ENCODE assay signal across 24 mouse cellular contexts in the genomic region with DNA sequence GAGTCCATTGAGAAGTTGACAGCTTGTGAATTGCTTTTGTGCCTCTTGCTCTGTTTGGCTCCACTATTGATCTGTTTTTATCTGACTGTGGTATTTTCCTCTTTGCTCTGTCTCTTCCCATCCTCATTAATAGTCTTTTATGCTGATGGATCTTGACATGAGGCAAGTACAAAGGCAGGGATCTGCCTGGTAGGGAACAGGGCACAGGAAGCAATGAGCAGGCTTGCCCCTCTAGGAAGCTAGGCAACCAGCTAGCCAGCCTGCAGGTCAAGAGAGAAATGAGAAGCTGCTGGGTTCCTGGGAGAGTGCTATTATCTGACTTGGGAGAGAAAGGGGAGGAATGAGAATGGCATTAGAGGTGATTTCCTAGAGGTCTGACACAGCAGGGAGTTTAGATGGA.
DNase-seq lines count a peak whose midpoint lies in the region; ATAC-seq lines count a peak whose summit lies in the region.
"Had no signal": no experiment of that assay in that cellular context is flagged by ENCODE, and none has a peak within 500 bp of the region (broad histone marks: within the 10 kb centered on the region; RNA-seq: fewer than 3 reads in every experiment).

No protein-coding gene starts in this region.

- H3K4me2 ChIP-seq in hindbrain, embryonic 11.5 days (replicated peaks; ENCODE audit: low read depth, low read length) = no peak overlapping the region
- no peak overlapping the region for H3K4me2 ChIP-seq in hindbrain, embryonic 14.5 days (replicated peaks)
- H3K4me2 ChIP-seq in midbrain, embryonic 12.5 days (replicated peaks) = no peak overlapping the region
- H3K4me2 ChIP-seq: heart, embryonic 13.5 days; hindbrain, embryonic 12.5 days; kidney, embryonic 15.5 days; limb, embryonic 12.5 days; liver, embryonic 11.5 days; lung, embryonic 15.5 days; neural tube, embryonic 13.5 days had no signal

- DNase-seq in embryo, embryonic 10.5 days (ENCODE audit: low spot score) = peak; percentile 17
- DNase-seq in embryo, embryonic 11 days = no peak
- DNase-seq in hindbrain, embryonic 11.5 days (ENCODE audit: low spot score) = peak; percentile 7
- DNase-seq in hindbrain, embryonic 14.5 days (ENCODE audit: low spot score) = no peak
- DNase-seq in retina, postnatal 1 day = peak; percentile 32
- DNase-seq in ovary, adult 18-20 months (ENCODE audit: low spot score) = no peak
- DNase-seq: adrenal gland, postnatal 14 days; cerebellum, adult 18-20 months; cerebellum, postnatal 10 days; forebrain, postnatal 0 days; heart, postnatal 10 days; kidney, adult 18-20 months; kidney, postnatal 25 days; right cerebral cortex, postnatal 25 days; thymus, postnatal 14 days had no signal

- no peaks in the 10 kb centered on the region for H3K4me1 ChIP-seq in hindbrain, embryonic 11.5 days (replicated peaks; ENCODE audit: control insufficient read depth, insufficient read depth, low read length)
- H3K4me1 ChIP-seq in hindbrain, embryonic 14.5 days (replicated peaks; ENCODE audit: control insufficient read depth, insufficient read depth, low read length) = no peaks in the 10 kb centered on the region
- H3K4me1 ChIP-seq in midbrain, embryonic 12.5 days = no peaks in the 10 kb centered on the region; the same call in 1 of the 2 replicates
- H3K4me1 ChIP-seq: kidney, embryonic 15.5 days; limb, embryonic 12.5 days; lung, embryonic 15.5 days had no signal

- H3K36me3 ChIP-seq in hindbrain, embryonic 11.5 days (ENCODE audit: control insufficient read depth, insufficient read depth, low read length) = no peaks in the 10 kb centered on the region
- H3K36me3 ChIP-seq in hindbrain, embryonic 14.5 days (replicated peaks; ENCODE audit: control insufficient read depth, insufficient read depth) = no peaks in the 10 kb centered on the region
- no peaks in the 10 kb centered on the region for H3K36me3 ChIP-seq in midbrain, embryonic 12.5 days
- H3K36me3 ChIP-seq: heart, embryonic 13.5 days; hindbrain, embryonic 12.5 days; kidney, embryonic 15.5 days; limb, embryonic 12.5 days; lung, embryonic 15.5 days; neural tube, embryonic 13.5 days had no signal

- H3K27me3 ChIP-seq in hindbrain, embryonic 11.5 days (ENCODE audit: control insufficient read depth, insufficient read depth, low read length) = no peaks in the 10 kb centered on the region
- no peaks in the 10 kb centered on the region for H3K27me3 ChIP-seq in hindbrain, embryonic 14.5 days (ENCODE audit: control insufficient read depth, insufficient read depth, low read length)
- no peaks in the 10 kb centered on the region for H3K27me3 ChIP-seq in midbrain, embryonic 12.5 days
- H3K27me3 ChIP-seq: CH12.LX; heart, embryonic 13.5 days; hindbrain, embryonic 12.5 days; kidney, embryonic 15.5 days; limb, embryonic 12.5 days; lung, embryonic 15.5 days; neural tube, embryonic 13.5 days had no signal

- ATAC-seq in hindbrain, embryonic 11.5 days (ENCODE audit: low FRiP score) = peak; percentile 73
- ATAC-seq in hindbrain, embryonic 14.5 days (ENCODE audit: low FRiP score) = no peak; the same call in 1 of the 2 replicates
- 0 out of 2 replicates have a peak, but pooled peaks have one; percentile 34 for ATAC-seq in midbrain, embryonic 12.5 days (ENCODE audit: low FRiP score, low read depth)

- no peak overlapping the region for H3K9ac ChIP-seq in hindbrain, embryonic 11.5 days (ENCODE audit: low read depth, low read length)
- no peak overlapping the region for H3K9ac ChIP-seq in hindbrain, embryonic 14.5 days
- H3K9ac ChIP-seq in midbrain, embryonic 12.5 days (replicated peaks) = no peak overlapping the region
- H3K9ac ChIP-seq: forebrain, postnatal 0 days; heart, embryonic 13.5 days; hindbrain, embryonic 12.5 days; kidney, embryonic 15.5 days; limb, embryonic 12.5 days; lung, embryonic 15.5 days; neural tube, embryonic 13.5 days had no signal

- H3K9me3 ChIP-seq in hindbrain, embryonic 11.5 days (ENCODE audit: control insufficient read depth, low read length) = no peaks in the 10 kb centered on the region
- H3K9me3 ChIP-seq in hindbrain, embryonic 14.5 days (ENCODE audit: control insufficient read depth, low read length) = no peaks in the 10 kb centered on the region
- H3K9me3 ChIP-seq in midbrain, embryonic 12.5 days = no peaks in the 10 kb centered on the region
- H3K9me3 ChIP-seq: heart, embryonic 13.5 days; hindbrain, embryonic 12.5 days; kidney, embryonic 15.5 days; limb, embryonic 12.5 days; lung, embryonic 15.5 days; neural tube, embryonic 13.5 days had no signal

- no peak overlapping the region for H3K4me3 ChIP-seq in hindbrain, embryonic 11.5 days (ENCODE audit: low read depth, low read length)
- H3K4me3 ChIP-seq in hindbrain, embryonic 14.5 days (replicated peaks; ENCODE audit: low read length) = no peak overlapping the region
- no peak overlapping the region for H3K4me3 ChIP-seq in midbrain, embryonic 12.5 days
- H3K4me3 ChIP-seq: heart, embryonic 13.5 days; hindbrain, embryonic 12.5 days; kidney, embryonic 15.5 days; limb, embryonic 12.5 days; lung, embryonic 15.5 days; neural tube, embryonic 13.5 days had no signal

- 0 out of 2 replicates have a peak overlapping the region, but pooled peaks have one; percentile 12 for H3K27ac ChIP-seq in hindbrain, embryonic 11.5 days (ENCODE audit: low read depth, low read length)
- no peak overlapping the region for H3K27ac ChIP-seq in hindbrain, embryonic 14.5 days
- no peak overlapping the region for H3K27ac ChIP-seq in midbrain, embryonic 12.5 days (replicated peaks)
- H3K27ac ChIP-seq: heart, embryonic 13.5 days; hindbrain, embryonic 12.5 days; kidney, embryonic 15.5 days; limb, embryonic 12.5 days; lung, embryonic 15.5 days; neural tube, embryonic 13.5 days had no signal

Comparison
In these comparisons a context has a peak if more than half of its experiments do, and no peak if none do; other contexts are left out.
1. DNase-seq: peak in embryo, embryonic 10.5 days (single experiment), hindbrain, embryonic 11.5 days (single experiment) and retina, postnatal 1 day (single experiment); none in embryo, embryonic 11 days (single experiment), hindbrain, embryonic 14.5 days (single experiment) and ovary, adult 18-20 months (single experiment).